Mouse (Mus musculus) midbrain, embryonic 16.5 days (tissue): ENCODE measurements around the gene Tmc8. TPM values are rescaled to one million over a fixed set of nuclear protein-coding genes. Genes with fewer than 3 reads are reported as not detected.
"Not testable (repeated sequence)": the region's sequence is repeated elsewhere in the genome, so short reads cannot be mapped to it uniquely, and the experiment has no call there.

Source experiments
- ATAC-seq: fragments of 200-750 bp; cut with Nextera tagmentation; 2 replicates; pipeline ENCODE4 v1.8.0; 2017; ENCODE audit warnings: moderate TSS enrichment
- H3K27ac ChIP-seq: fragments of 300-500 bp; sonication (generic); 2 replicates; pipeline ENCODE4 v1.5.1; 2014; ENCODE audit warnings: mild to moderate bottlenecking, low read length, mixed read lengths
- H3K27me3 ChIP-seq: fragments of 300-500 bp; sonication (generic); 2 replicates; pipeline ENCODE4 v1.6.1; 2014; ENCODE audit warnings: low read depth, low read length, mixed read lengths; ENCODE audit not compliant: control insufficient read depth, insufficient read depth
- H3K36me3 ChIP-seq: fragments of 300-500 bp; sonication (generic); 2 replicates; pipeline ENCODE4 v1.6.1; 2014; ENCODE audit warnings: mild to moderate bottlenecking, low read length, moderate library complexity, mixed read lengths; ENCODE audit not compliant: control insufficient read depth, insufficient read depth
- H3K4me1 ChIP-seq: fragments of 300-500 bp; sonication (generic); 2 replicates; pipeline ENCODE4 v1.6.1; 2014; ENCODE audit warnings: mild to moderate bottlenecking, low read length, mixed read lengths; ENCODE audit not compliant: control insufficient read depth, insufficient read depth
- H3K4me2 ChIP-seq: fragments of 300-500 bp; sonication (generic); 2 replicates; pipeline ENCODE4 v1.6.1; 2014; ENCODE audit warnings: mild to moderate bottlenecking, low read length, mixed read lengths
- H3K4me3 ChIP-seq: fragments of 300-500 bp; sonication (generic); 2 replicates; pipeline ENCODE4 v1.5.1; 2014; ENCODE audit warnings: low read depth, mild to moderate bottlenecking, low read length, moderate library complexity, mixed read lengths
- H3K9ac ChIP-seq: fragments of 300-500 bp; sonication (generic); 2 replicates; pipeline ENCODE4 v1.6.1; 2014; ENCODE audit warnings: low read depth, low read length, mixed read lengths
- H3K9me3 ChIP-seq: fragments of 300-500 bp; sonication (generic); replicated peaks from 2 replicates; pipeline ENCODE4 v1.6.1; 2014; ENCODE audit warnings: mild to moderate bottlenecking, low read length, mixed read lengths; ENCODE audit not compliant: control insufficient read depth, poor library complexity, severe bottlenecking
- WGBS: fragments of 180-500 bp; shearing (Covaris S2); extraction: QIAGEN DNeasy Blood & Tissue Kit; methylation state at CpG from one replicate; pipeline ENCODE4 v1.1.7; 2014; 5-methylcytosine and 5-hydroxymethylcytosine counted together
- polyA plus RNA-seq: library from polyadenylated mRNA; unstranded; fragments of >200 nt; fragmentation: Nextera tagmentation; extraction: Ambion mirVana; gene quantifications from 2 replicates; pipeline ENCODE4 v1.2.1, GENCODE M21; 2015

Gene Tmc8
- polyA plus RNA-seq, 1 experiment from 2014 or later, result 0.73 TPM

GRCm38 (mm10) chr11:117829671-117830215 lies 47.9 kb downstream of the Tmc8 start:
- Histone ChIP-seq H3K9me3 (no peaks in the 10 kb centered on the region), H3K4me3 (no peak overlapping the region), H3K27me3 (no peaks in the 10 kb centered on the region), H3K4me1 (peaks cover 16% of the 10 kb centered on the region), H3K4me2 (no peak overlapping the region), H3K27ac (no peak overlapping the region), H3K36me3 (no peaks in the 10 kb centered on the region), H3K9ac (no peak overlapping the region)
- ATAC-seq, result no peak
- WGBS, result 83% methylated on average over 2 of the region's 2 CpGs

- Histone ChIP-seq H3K36me3 (no peaks in the 10 kb centered on the region), H3K27ac (no peak overlapping the region), H3K4me1 (peaks cover 9% of the 10 kb centered on the region), H3K9ac (no peak overlapping the region), H3K27me3 (no peaks in the 10 kb centered on the region), H3K4me2 (no peak overlapping the region), H3K4me3 (no peak overlapping the region), H3K9me3 (no peaks in the 10 kb centered on the region)
- no peak for ATAC-seq
- 79% methylated on average over 9 of the region's 9 CpGs for WGBS
These were observed 48.5 kb downstream of the Tmc8 start for GRCm38 (mm10) chr11:117830401-117830800.

GRCm38 (mm10) chr11:117832086-117832969 lies 50.5 kb downstream of the Tmc8 start:
- Histone ChIP-seq H3K9me3 (no peaks in the 10 kb centered on the region), H3K4me1 (peaks cover 2% of the 10 kb centered on the region; the same call in 1 of the 2 replicates), H3K36me3 (no peaks in the 10 kb centered on the region), H3K27me3 (no peaks in the 10 kb centered on the region), H3K9ac (peak overlapping the region; percentile 48; the same call in 1 of the 2 replicates), H3K4me3 (peak overlapping the region; percentile 40), H3K27ac (0 out of 2 replicates have a peak overlapping the region, but pooled peaks have one; percentile 59), H3K4me2 (peak overlapping the region; percentile 60)
- WGBS, result 19% methylated on average over 28 of the region's 28 CpGs
- ATAC-seq, result peak; percentile 83

GRCm38 (mm10) chr11:117833509-117833908 lies 51.6 kb downstream of the Tmc8 start:
- H3K27me3 ChIP-seq, ATAC-seq, H3K9me3 ChIP-seq, H3K9ac ChIP-seq, H3K27ac ChIP-seq, H3K4me3 ChIP-seq, H3K4me2 ChIP-seq, H3K4me1 ChIP-seq, H3K36me3 ChIP-seq: not testable (repeated sequence)
- WGBS, result 88% methylated on average over 4 of the region's 6 CpGs

GRCm38 (mm10) chr11:117834086-117834485 lies 52.2 kb downstream of the Tmc8 start:
- ATAC-seq, result no peak
- Histone ChIP-seq H3K9me3 (no peaks in the 10 kb centered on the region), H3K4me1 (peaks cover 2% of the 10 kb centered on the region; the same call in 1 of the 2 replicates), H3K9ac (no peak overlapping the region), H3K27ac (no peak overlapping the region), H3K4me3 (no peak overlapping the region), H3K4me2 (no peak overlapping the region), H3K36me3 (no peaks in the 10 kb centered on the region), H3K27me3 (no peaks in the 10 kb centered on the region)
- WGBS, result 96% methylated on average over 8 of the region's 8 CpGs

- Histone ChIP-seq H3K27ac (no peak overlapping the region), H3K4me3 (no peak overlapping the region), H3K4me1 (peaks cover 2% of the 10 kb centered on the region; the same call in 1 of the 2 replicates), H3K9ac (no peak overlapping the region), H3K36me3 (no peaks in the 10 kb centered on the region), H3K9me3 (no peaks in the 10 kb centered on the region), H3K27me3 (no peaks in the 10 kb centered on the region), H3K4me2 (peak overlapping the region; percentile 33)
- ATAC-seq, result no peak
- 20% methylated on average over 13 of the region's 13 CpGs for WGBS
These were observed 54.4 kb downstream of the Tmc8 start for GRCm38 (mm10) chr11:117836306-117836705.

- Histone ChIP-seq H3K4me3 (no peak overlapping the region), H3K4me1 (no peaks in the 10 kb centered on the region; the same call in 1 of the 2 replicates), H3K27me3 (no peaks in the 10 kb centered on the region), H3K4me2 (no peak overlapping the region), H3K9me3 (no peaks in the 10 kb centered on the region), H3K9ac (no peak overlapping the region), H3K36me3 (no peaks in the 10 kb centered on the region), H3K27ac (no peak overlapping the region)
- no peak for ATAC-seq
- WGBS, result 82% methylated on average over 2 of the region's 2 CpGs
These were observed 56.7 kb downstream of the Tmc8 start for GRCm38 (mm10) chr11:117838572-117838971.

- WGBS, result 94% methylated on average over 1 of the region's 1 CpGs
- H3K9ac ChIP-seq, result no peak overlapping the region
- no peak overlapping the region for H3K4me2 ChIP-seq
- H3K27ac ChIP-seq, result no peak overlapping the region
- no peaks in the 10 kb centered on the region for H3K9me3 ChIP-seq
- no peaks in the 10 kb centered on the region; the same call in 1 of the 2 replicates for H3K4me1 ChIP-seq
- ATAC-seq, result no peak
- H3K4me3 ChIP-seq, result no peak overlapping the region
- H3K36me3 ChIP-seq, result no peaks in the 10 kb centered on the region
- no peaks in the 10 kb centered on the region for H3K27me3 ChIP-seq
These were observed 57.1 kb downstream of the Tmc8 start for GRCm38 (mm10) chr11:117839021-117839420.

- H3K36me3 ChIP-seq, result no peaks in the 10 kb centered on the region
- no peaks in the 10 kb centered on the region; the same call in 1 of the 2 replicates for H3K4me1 ChIP-seq
- no peak overlapping the region for H3K4me3 ChIP-seq
- H3K27me3 ChIP-seq, result no peaks in the 10 kb centered on the region
- no peak overlapping the region for H3K9ac ChIP-seq
- no peaks in the 10 kb centered on the region for H3K9me3 ChIP-seq
- H3K4me2 ChIP-seq, result no peak overlapping the region
- ATAC-seq, result no peak
- H3K27ac ChIP-seq, result no peak overlapping the region
- WGBS, result 61% methylated on average over 1 of the region's 1 CpGs
These were observed 59.0 kb downstream of the Tmc8 start for GRCm38 (mm10) chr11:117840910-117841309.
